Mouse (Mus musculus): ENCODE results near the gene Chchd3. TPM values are rescaled to one million over a fixed set of nuclear protein-coding genes. Genes with fewer than 3 reads are reported as not detected.

Gene Chchd3
- polyA plus RNA-seq, 1 experiment from 2014 or later, result 134 TPM

DNA sequence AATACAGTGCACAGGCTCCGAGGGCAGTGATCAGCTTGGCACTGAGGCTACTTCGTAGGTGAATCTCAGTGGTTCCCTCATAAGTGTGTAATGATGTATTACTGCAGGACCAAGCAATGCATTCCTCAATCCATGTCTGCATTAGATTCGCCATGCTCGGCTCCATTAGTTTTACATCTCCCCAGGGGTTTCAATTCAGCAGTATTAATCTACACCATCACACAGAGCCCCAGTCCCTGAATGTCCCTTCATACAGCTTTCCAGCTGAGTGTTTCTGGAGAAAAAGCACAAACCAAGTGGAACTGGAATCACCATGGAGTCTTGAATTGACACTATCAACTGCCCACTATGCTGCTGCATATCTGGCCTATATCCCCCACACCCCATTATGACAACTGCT is 241.1 kb downstream of the Chchd3 start:
- DNase-seq (ENCODE audit: low spot score, missing footprints), result no peak
- WGBS, result 88% methylated on average over 4 of the region's 4 CpGs
- Histone ChIP-seq H3K27ac (ENCODE audit: low read depth, low read length) (no peak overlapping the region), H3K4me2 (no peak overlapping the region), H3K4me1 (ENCODE audit: control insufficient read depth, insufficient read depth, low read length) (no peaks in the 10 kb centered on the region), H3K4me3 (ENCODE audit: low read depth, low read length) (no peak overlapping the region), H3K9ac (ENCODE audit: low read length) (no peak overlapping the region), H3K27me3 (ENCODE audit: control insufficient read depth, insufficient read depth, low read length) (no peaks in the 10 kb centered on the region), H3K36me3 (ENCODE audit: control insufficient read depth, insufficient read depth, low read length) (no peaks in the 10 kb centered on the region), H3K9me3 (ENCODE audit: control insufficient read depth, low read length) (no peaks in the 10 kb centered on the region)
- no peak for ATAC-seq (ENCODE audit: low FRiP score)

DNA sequence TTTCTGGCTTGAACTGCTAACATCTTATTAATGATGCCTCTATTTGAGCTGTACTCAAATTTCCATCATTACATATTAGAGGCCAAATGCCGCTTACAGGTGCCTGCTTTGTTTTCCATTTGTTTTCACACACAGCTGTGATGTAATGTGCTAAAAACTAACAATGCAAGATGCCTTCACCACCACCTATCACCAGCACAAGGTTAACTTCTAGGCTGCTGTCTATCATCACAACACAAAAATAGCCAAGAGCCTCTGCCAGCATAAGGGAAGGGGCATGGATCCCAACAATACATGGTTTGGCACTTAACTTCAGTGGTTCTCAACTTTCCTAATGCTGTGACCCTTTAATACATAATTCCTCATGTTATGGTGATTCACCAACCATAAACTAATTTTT is 251.3 kb downstream of the Chchd3 start:
- no peak for ATAC-seq (ENCODE audit: low FRiP score)
- Histone ChIP-seq H3K9me3 (ENCODE audit: control insufficient read depth, low read length) (no peaks in the 10 kb centered on the region), H3K27me3 (ENCODE audit: control insufficient read depth, insufficient read depth, low read length) (no peaks in the 10 kb centered on the region), H3K27ac (ENCODE audit: low read depth, low read length) (no peak overlapping the region), H3K4me1 (ENCODE audit: control insufficient read depth, insufficient read depth, low read length) (peaks cover 2% of the 10 kb centered on the region; the same call in 1 of the 2 replicates), H3K36me3 (ENCODE audit: control insufficient read depth, insufficient read depth, low read length) (no peaks in the 10 kb centered on the region), H3K4me2 (no peak overlapping the region), H3K9ac (ENCODE audit: low read length) (no peak overlapping the region), H3K4me3 (ENCODE audit: low read depth, low read length) (no peak overlapping the region)
- 95% methylated on average over 1 of the region's 1 CpGs for WGBS
- no peak for DNase-seq (ENCODE audit: low spot score, missing footprints)

DNA sequence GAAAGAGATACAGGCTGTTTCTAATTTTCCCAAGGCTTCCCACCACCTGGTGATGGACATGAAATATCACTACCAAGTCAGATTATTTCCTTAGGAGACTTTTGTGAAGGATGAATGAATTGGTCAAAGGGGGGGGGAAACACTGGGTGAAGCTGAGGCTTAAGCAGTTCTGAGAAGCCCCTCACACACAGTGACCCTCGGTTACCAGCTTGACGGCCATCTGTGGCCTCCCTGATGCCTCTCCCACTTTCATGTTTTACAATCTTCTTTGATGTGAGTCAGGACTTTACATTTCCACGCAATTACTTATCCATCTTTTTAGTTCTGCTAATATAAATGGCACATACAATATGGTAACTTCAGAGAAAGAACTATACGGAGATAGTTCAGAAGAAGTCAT is 252.3 kb downstream of the Chchd3 start:
- no peaks in the 10 kb centered on the region for H3K9me3 ChIP-seq (ENCODE audit: control insufficient read depth, low read length)
- H3K36me3 ChIP-seq (ENCODE audit: control insufficient read depth, insufficient read depth, low read length), result no peaks in the 10 kb centered on the region
- no peak overlapping the region; the same call in 1 of the 2 replicates for H3K27ac ChIP-seq (ENCODE audit: low read depth, low read length)
- no peak overlapping the region for H3K4me3 ChIP-seq (ENCODE audit: low read depth, low read length)
- no peak for ATAC-seq (ENCODE audit: low FRiP score)
- peaks cover 2% of the 10 kb centered on the region; the same call in 1 of the 2 replicates for H3K4me1 ChIP-seq (ENCODE audit: control insufficient read depth, insufficient read depth, low read length)
- no peaks in the 10 kb centered on the region for H3K27me3 ChIP-seq (ENCODE audit: control insufficient read depth, insufficient read depth, low read length)
- 60% methylated on average over 4 of the region's 4 CpGs for WGBS
- no peak overlapping the region for H3K4me2 ChIP-seq
- no peak for DNase-seq (ENCODE audit: low spot score, missing footprints)
- no peak overlapping the region for H3K9ac ChIP-seq (ENCODE audit: low read length)

DNA sequence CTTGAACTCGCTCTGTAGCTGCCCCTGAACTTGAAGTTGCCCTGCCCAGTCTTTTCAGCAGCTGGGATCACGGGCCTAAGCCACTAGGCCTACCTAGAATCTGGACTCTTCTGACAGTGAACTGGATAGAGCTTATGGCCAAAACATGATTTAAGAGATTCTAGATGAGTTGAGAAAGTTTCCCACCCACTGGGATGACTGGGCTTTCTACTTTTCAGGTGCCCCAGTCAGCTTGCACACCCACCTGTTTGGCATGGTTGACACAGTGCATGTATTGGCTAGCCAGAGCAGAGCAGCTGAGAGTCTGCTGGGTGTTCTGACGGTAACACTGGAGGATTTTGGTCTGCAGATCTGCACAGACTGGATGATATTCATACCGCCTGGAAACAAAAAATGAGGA is 256.4 kb downstream of the Chchd3 start:
- H3K36me3 ChIP-seq (ENCODE audit: control insufficient read depth, insufficient read depth, low read length), result no peaks in the 10 kb centered on the region
- no peak overlapping the region for H3K4me2 ChIP-seq
- no peak overlapping the region for H3K4me3 ChIP-seq (ENCODE audit: low read depth, low read length)
- WGBS, result 96% methylated on average over 4 of the region's 4 CpGs
- no peaks in the 10 kb centered on the region for H3K9me3 ChIP-seq (ENCODE audit: control insufficient read depth, low read length)
- H3K4me1 ChIP-seq (ENCODE audit: control insufficient read depth, insufficient read depth, low read length), result peaks cover 2% of the 10 kb centered on the region; the same call in 1 of the 2 replicates
- no peak overlapping the region for H3K27ac ChIP-seq (ENCODE audit: low read depth, low read length)
- no peak for DNase-seq (ENCODE audit: low spot score, missing footprints)
- H3K27me3 ChIP-seq (ENCODE audit: control insufficient read depth, insufficient read depth, low read length), result no peaks in the 10 kb centered on the region
- ATAC-seq (ENCODE audit: low FRiP score), result no peak
- no peak overlapping the region for H3K9ac ChIP-seq (ENCODE audit: low read length)

DNA sequence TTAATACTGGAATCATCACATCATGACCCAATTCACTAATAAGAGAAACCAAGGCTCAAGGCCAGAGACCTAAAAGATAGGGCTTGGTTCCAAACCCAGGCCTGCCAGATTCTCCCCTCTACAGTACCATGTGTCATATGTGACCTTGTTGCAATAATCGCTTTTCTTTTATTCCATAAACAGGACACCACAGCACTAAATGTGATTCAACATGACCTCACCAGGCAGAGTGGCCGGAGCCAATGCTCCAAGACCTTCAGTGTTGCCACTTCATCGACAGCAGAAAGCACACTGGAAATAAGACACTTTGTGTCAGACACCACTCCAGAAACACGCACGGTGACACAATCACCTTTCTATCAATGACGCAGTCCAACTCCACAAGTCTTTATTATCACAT is 258.3 kb downstream of the Chchd3 start:
- Histone ChIP-seq H3K4me1 (ENCODE audit: control insufficient read depth, insufficient read depth, low read length) (0 out of 2 replicates have a peak, but pooled peaks cover 2% of the 10 kb centered on the region), H3K9me3 (ENCODE audit: control insufficient read depth, low read length) (no peaks in the 10 kb centered on the region), H3K4me3 (ENCODE audit: low read depth, low read length) (no peak overlapping the region), H3K36me3 (ENCODE audit: control insufficient read depth, insufficient read depth, low read length) (no peaks in the 10 kb centered on the region), H3K4me2 (no peak overlapping the region), H3K27me3 (ENCODE audit: control insufficient read depth, insufficient read depth, low read length) (no peaks in the 10 kb centered on the region), H3K27ac (ENCODE audit: low read depth, low read length) (no peak overlapping the region), H3K9ac (ENCODE audit: low read length) (no peak overlapping the region)
- no peak for DNase-seq (ENCODE audit: low spot score, missing footprints)
- WGBS, result 96% methylated on average over 6 of the region's 6 CpGs
- ATAC-seq (ENCODE audit: low FRiP score), result no peak

DNA sequence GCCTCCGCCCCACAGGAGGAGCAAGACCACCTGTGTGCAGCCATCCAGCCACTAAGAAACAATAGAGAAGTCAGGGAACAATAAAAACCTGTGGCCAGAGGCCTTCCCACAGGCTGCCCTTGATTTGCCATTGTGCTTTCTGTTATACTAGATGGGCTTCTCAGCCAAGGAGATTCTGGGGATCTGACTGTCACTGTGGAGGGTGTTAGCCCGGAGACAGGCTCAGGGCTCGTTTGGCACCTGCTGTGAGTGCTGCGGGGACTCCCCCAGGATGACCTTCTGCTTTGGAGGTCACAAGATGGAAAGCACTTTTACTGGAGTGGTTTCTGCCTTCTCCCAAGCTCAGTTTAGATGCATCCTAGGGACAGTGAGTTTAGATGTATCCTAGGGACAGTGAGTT is 262.5 kb downstream of the Chchd3 start:
- Histone ChIP-seq H3K9me3 (ENCODE audit: control insufficient read depth, low read length) (no peaks in the 10 kb centered on the region), H3K9ac (ENCODE audit: low read length) (no peak overlapping the region), H3K4me2 (no peak overlapping the region), H3K4me1 (ENCODE audit: control insufficient read depth, insufficient read depth, low read length) (0 out of 2 replicates have a peak, but pooled peaks cover 2% of the 10 kb centered on the region), H3K36me3 (ENCODE audit: control insufficient read depth, insufficient read depth, low read length) (no peaks in the 10 kb centered on the region), H3K4me3 (ENCODE audit: low read depth, low read length) (no peak overlapping the region), H3K27ac (ENCODE audit: low read depth, low read length) (no peak overlapping the region), H3K27me3 (ENCODE audit: control insufficient read depth, insufficient read depth, low read length) (no peaks in the 10 kb centered on the region)
- ATAC-seq (ENCODE audit: low FRiP score) (no peak), DNase-seq (ENCODE audit: low spot score, missing footprints) (no peak)
- 25% methylated on average over 4 of the region's 4 CpGs for WGBS

DNA sequence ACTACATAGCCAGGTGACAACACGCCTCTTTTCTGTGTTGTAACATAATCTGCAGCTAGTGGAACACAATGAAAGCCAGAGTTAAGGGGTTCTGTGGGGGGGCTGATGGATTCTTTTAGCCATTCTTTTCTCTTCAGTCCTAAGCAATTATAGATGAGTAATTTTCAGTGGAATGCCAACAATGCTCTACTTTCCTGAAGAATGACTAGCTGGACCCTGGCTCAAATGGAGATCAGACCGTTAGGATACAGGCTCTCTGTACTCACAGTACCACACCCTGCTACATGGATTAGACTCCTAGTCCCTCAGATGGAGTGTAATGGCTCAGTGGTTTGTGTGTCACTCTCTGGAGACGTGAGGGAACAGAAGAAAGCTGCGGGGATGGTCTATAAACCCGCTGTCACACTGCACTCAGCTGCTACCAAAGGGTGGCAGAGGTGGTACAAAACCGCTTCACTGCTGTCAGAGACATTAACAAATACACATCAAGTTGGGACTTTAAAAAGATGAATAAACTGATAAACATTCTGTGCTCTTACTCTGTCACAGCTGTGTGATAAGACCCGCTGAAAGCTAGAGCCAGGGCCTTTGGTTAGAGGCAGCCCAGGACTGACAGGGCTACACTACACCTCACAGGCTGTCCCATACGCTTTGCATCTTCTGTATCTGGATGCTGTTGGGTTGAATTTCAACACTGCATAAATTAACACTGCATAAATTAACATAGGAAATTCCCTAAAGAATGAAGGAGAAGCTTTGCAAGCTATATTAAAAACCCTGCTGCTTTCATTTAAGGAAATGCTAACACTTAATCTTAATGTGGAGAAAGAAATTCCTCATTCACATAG is 264.2 kb downstream of the Chchd3 start:
- DNase-seq (ENCODE audit: low spot score, missing footprints) (no peak), ATAC-seq (ENCODE audit: low FRiP score) (no peak)
- WGBS, result 69% methylated on average over 8 of the region's 8 CpGs

DNA sequence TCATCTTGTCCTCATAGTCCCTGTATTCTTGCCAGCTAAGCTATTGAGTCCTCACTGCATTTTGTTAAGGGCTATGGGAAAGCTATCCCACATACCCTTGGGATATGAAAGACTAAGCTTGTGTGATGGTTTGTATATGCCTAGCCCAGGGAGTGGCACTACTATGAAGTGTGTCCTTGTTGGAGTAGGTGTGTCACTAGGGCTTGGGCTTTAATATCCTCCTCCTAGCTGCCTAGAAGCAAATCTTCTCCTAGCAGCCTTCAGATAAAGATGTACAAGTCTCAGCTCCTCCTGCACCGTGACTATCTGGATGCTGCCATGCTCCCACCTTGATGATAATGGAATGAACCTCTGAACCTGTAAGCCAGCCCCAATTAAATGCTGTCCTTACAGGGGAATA is 266.5 kb downstream of the Chchd3 start:
- DNase-seq (ENCODE audit: low spot score, missing footprints) (no peak), ATAC-seq (ENCODE audit: low FRiP score) (no peak)
- no peak overlapping the region for H3K4me2 ChIP-seq
- H3K4me3 ChIP-seq (ENCODE audit: low read depth, low read length), result no peak overlapping the region
- 90% methylated on average over 1 of the region's 1 CpGs for WGBS
- H3K4me1 ChIP-seq (ENCODE audit: control insufficient read depth, insufficient read depth, low read length), result 0 out of 2 replicates have a peak, but pooled peaks cover 2% of the 10 kb centered on the region
- H3K9ac ChIP-seq (ENCODE audit: low read length), result no peak overlapping the region
- H3K27me3 ChIP-seq (ENCODE audit: control insufficient read depth, insufficient read depth, low read length), result no peaks in the 10 kb centered on the region
- H3K9me3 ChIP-seq (ENCODE audit: control insufficient read depth, low read length), result no peaks in the 10 kb centered on the region
- H3K36me3 ChIP-seq (ENCODE audit: control insufficient read depth, insufficient read depth, low read length), result no peaks in the 10 kb centered on the region
- H3K27ac ChIP-seq (ENCODE audit: low read depth, low read length), result no peak overlapping the region

More for the DNA sequence above, 264.2 kb downstream of the Chchd3 start:
- Histone ChIP-seq H3K27me3 (ENCODE audit: control insufficient read depth, insufficient read depth, low read length) (no peaks in the 10 kb centered on the region), H3K9ac (ENCODE audit: low read length) (no peak overlapping the region), H3K4me1 (ENCODE audit: control insufficient read depth, insufficient read depth, low read length) (0 out of 2 replicates have a peak, but pooled peaks cover 2% of the 10 kb centered on the region), H3K27ac (ENCODE audit: low read depth, low read length) (no peak overlapping the region), H3K36me3 (ENCODE audit: control insufficient read depth, insufficient read depth, low read length) (no peaks in the 10 kb centered on the region), H3K4me3 (ENCODE audit: low read depth, low read length) (no peak overlapping the region), H3K4me2 (no peak overlapping the region), H3K9me3 (ENCODE audit: control insufficient read depth, low read length) (no peaks in the 10 kb centered on the region)

DNA sequence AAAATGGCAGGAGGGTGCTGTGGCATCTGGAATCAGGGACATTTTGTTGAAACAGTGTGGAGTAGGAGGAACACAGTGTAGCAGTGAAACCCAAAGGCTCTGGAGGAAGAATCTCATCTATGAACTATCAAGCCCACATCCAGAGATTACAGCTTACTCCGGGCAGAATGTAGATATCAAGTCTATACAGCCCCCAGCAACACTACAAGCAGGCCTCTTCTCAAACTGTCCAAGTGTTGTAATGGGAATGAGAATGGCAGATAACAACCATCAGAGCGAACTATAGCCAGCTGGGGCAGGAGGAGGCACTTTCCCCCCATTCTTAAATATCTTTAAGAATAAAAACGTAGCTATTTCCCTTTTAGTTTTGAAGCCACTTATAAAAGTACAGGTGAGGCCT is 266.9 kb downstream of the Chchd3 start:
- 94% methylated on average over 3 of the region's 3 CpGs for WGBS
- no peak overlapping the region for H3K4me3 ChIP-seq (ENCODE audit: low read depth, low read length)
- H3K9ac ChIP-seq (ENCODE audit: low read length), result no peak overlapping the region
- no peaks in the 10 kb centered on the region for H3K9me3 ChIP-seq (ENCODE audit: control insufficient read depth, low read length)
- H3K27me3 ChIP-seq (ENCODE audit: control insufficient read depth, insufficient read depth, low read length), result no peaks in the 10 kb centered on the region
- no peak overlapping the region for H3K4me2 ChIP-seq
- ATAC-seq (ENCODE audit: low FRiP score), result no peak
- H3K27ac ChIP-seq (ENCODE audit: low read depth, low read length), result no peak overlapping the region
- no peaks in the 10 kb centered on the region for H3K36me3 ChIP-seq (ENCODE audit: control insufficient read depth, insufficient read depth, low read length)
- H3K4me1 ChIP-seq (ENCODE audit: control insufficient read depth, insufficient read depth, low read length), result 0 out of 2 replicates have a peak, but pooled peaks cover 2% of the 10 kb centered on the region
- no peak for DNase-seq (ENCODE audit: low spot score, missing footprints)

Measured in midbrain, embryonic 11.5 days (tissue).